In genomic region chr11:89302816-89303180, GRCm38 (mm10) we compare ENCODE assay signal across 8 mouse cellular contexts. TPM values are rescaled to one million over a fixed set of nuclear protein-coding genes. Genes with fewer than 3 reads are reported as not detected.
DNase-seq lines count a peak whose midpoint lies in the region; ATAC-seq and TF ChIP-seq lines count a peak whose summit lies in the region.

No protein-coding gene starts in this region.

- peak overlapping the region; percentile 90 for H3K4me2 ChIP-seq in hindbrain, embryonic 16.5 days (ENCODE audit: low read length)

- ATAC-seq in hindbrain, embryonic 16.5 days, result peak; percentile 76

- TF ChIP-seq CTCF in left cerebral cortex, adult 2 months (IDR thresholded peaks at IDR 0.05), result no peak

- peak overlapping the region; percentile 89 for H3K27ac ChIP-seq in hindbrain, embryonic 16.5 days (ENCODE audit: low read depth, low read length)
- H3K27ac ChIP-seq in left cerebral cortex, adult 2 months, result peak overlapping the region; percentile 74

- peak overlapping the region; percentile 79 for H3K4me3 ChIP-seq in hindbrain, embryonic 16.5 days (ENCODE audit: low read length)
- H3K4me3 ChIP-seq in left cerebral cortex, adult 2 months, result peak overlapping the region; percentile 69

- no peaks in the 10 kb centered on the region for H3K9me3 ChIP-seq in hindbrain, embryonic 16.5 days (ENCODE audit: control insufficient read depth, low read length)

- peak overlapping the region; percentile 74 for H3K9ac ChIP-seq in hindbrain, embryonic 16.5 days (ENCODE audit: low read depth, low read length)

- no peaks in the 10 kb centered on the region for H3K27me3 ChIP-seq in hindbrain, embryonic 16.5 days (replicated peaks; ENCODE audit: control insufficient read depth, insufficient read depth, low read length)

- H3K4me1 ChIP-seq in hindbrain, embryonic 16.5 days (ENCODE audit: control insufficient read depth, insufficient read depth, low read depth, low read length), result peaks cover 21% of the 10 kb centered on the region

- WGBS in hindbrain, embryonic 16.5 days, result 0% methylated on average over 13 of the region's 29 CpGs

- intact Hi-C loops in left cerebral cortex, adult 2 months (cut with DNase I), result loop anchor here (1.0 to 10.0 kb wide), 5 partner anchors 137 to 622 kb away; partner anchors contain the start of gene Coil

- no peaks in the 10 kb centered on the region for H3K36me3 ChIP-seq in hindbrain, embryonic 16.5 days (ENCODE audit: control insufficient read depth, insufficient read depth, low read length)

- peak; percentile 65 for DNase-seq in R1 (ENCODE audit: low read depth, low spot score)
- DNase-seq in cerebellum, adult 9-10 months, result peak; percentile 9
- DNase-seq in gastrocnemius, postnatal 10 days, result peak; percentile 66
- DNase-seq in left cerebral cortex, adult 2 months (ENCODE audit: extremely low spot score in 1 of 2, low spot score in 2 of 2), result no peak
- DNase-seq in lung, postnatal 36 days, result peak; percentile 46
- DNase-seq in right cerebral cortex, postnatal 25 days, result peak; percentile 75
- DNase-seq in spleen, adult 18-20 months, result no peak

RNA-seq across cellular contexts. Expression of gene Nog, which starts 0.7 kb away (rescaled TPM):
- 1 to 10 TPM; 1.2 to 2.0 TPM for total RNA-seq in gastrocnemius, postnatal 10 days (2021)
- polyA plus RNA-seq in hindbrain, embryonic 16.5 days (2015; fragmentation: Nextera tagmentation; extraction: Ambion mirVana), result 2.8 and 3.6 TPM in 2 replicates
- 10 to 100 TPM; 14.0 to 14.6 TPM for total RNA-seq in left cerebral cortex, adult 2 months (2021)

Comparison
In these comparisons a context has a peak if more than half of its experiments do, and no peak if none do; other contexts are left out.
1. DNase-seq: peak in R1 (single experiment), cerebellum, adult 9-10 months (single experiment), gastrocnemius, postnatal 10 days (single experiment), lung, postnatal 36 days (single experiment) and right cerebral cortex, postnatal 25 days (single experiment); none in left cerebral cortex, adult 2 months (0 of 2) and spleen, adult 18-20 months (0 of 2).
2. RNA of gene Nog, which starts 0.7 kb away (total RNA-seq): 14.0 to 14.6 TPM in left cerebral cortex, adult 2 months; 1.2 to 2.0 TPM in gastrocnemius, postnatal 10 days; every median in the first group is over 4 times any median in the second.